Mouse (Mus musculus) cortical plate, adult 2 months (tissue): Measurements from ENCODE around the gene Atxn7.

Source experiments
- CTCF ChIP-seq: fragments of 200-500 bp; IDR thresholded peaks from 2 replicates; pipeline ENCODE4 v1.5.1; 2011; ENCODE audit warnings: mild to moderate bottlenecking, control low read depth, low read length; ENCODE audit not compliant: insufficient read depth; ENCODE audit errors: extremely low read depth
- POLR2A ChIP-seq: fragments of 200-500 bp; IDR thresholded peaks from 2 replicates; pipeline ENCODE4 v1.6.1; 2011; ENCODE audit warnings: mild to moderate bottlenecking, low read length, control low read depth; ENCODE audit not compliant: insufficient read depth; ENCODE audit errors: extremely low read depth

GRCm38 (mm10) chr14:14009712-14010111, 48.5 kb downstream of the Atxn7 start:
- no peak for TF ChIP-seq CTCF
- TF ChIP-seq POLR2A, result no peak
